Mouse (Mus musculus) lung, postnatal 14 days (tissue): Measurements from ENCODE around the gene Nts.
"Not testable (repeated sequence)": the region's sequence is repeated elsewhere in the genome, so short reads cannot be mapped to it uniquely, and the experiment has no call there.

Experiments used
- DNase-seq: peaks from one replicate; pipeline ENCODE4 v3.0.0; 2021

Gene Nts

GRCm38 (mm10) chr10:102490386-102490785 is at the start of gene Nts:
Gene Nts (minus strand): TSS chr10:102490486.
- no peak for DNase-seq

- DNase-seq: no peak
These were observed 37.6 kb upstream of the Nts start for GRCm38 (mm10) chr10:102527901-102528300.

- no peak for DNase-seq
These were observed 23.9 kb upstream of the Nts start for GRCm38 (mm10) chr10:102514159-102514558.

- peak; percentile 51 for DNase-seq
These were observed 21.6 kb upstream of the Nts start, which contains the start of gene Rassf9 for GRCm38 (mm10) chr10:102511807-102512461. Gene Rassf9 (plus strand): TSS chr10:102512222.

GRCm38 (mm10) chr10:102511461-102511806 is 21.1 kb upstream of the Nts start:
- no peak for DNase-seq

GRCm38 (mm10) chr10:102507386-102507785 is 17.1 kb upstream of the Nts start:
- no peak for DNase-seq

GRCm38 (mm10) chr10:102498754-102499153 is 8.5 kb upstream of the Nts start:
- DNase-seq: peak; percentile 60

GRCm38 (mm10) chr10:102491792-102492191 is 1.5 kb upstream of the Nts start:
- peak; percentile 40 for DNase-seq

- DNase-seq: no peak
These were observed 20.9 kb downstream of the Nts start for GRCm38 (mm10) chr10:102469412-102469811.

GRCm38 (mm10) chr10:102451756-102452155 is 38.5 kb downstream of the Nts start:
- DNase-seq: peak; percentile 25

- DNase-seq: peak; percentile 62
These were observed 40.8 kb downstream of the Nts start for GRCm38 (mm10) chr10:102449449-102449848.

GRCm38 (mm10) chr10:102444912-102445556 is 45.3 kb downstream of the Nts start:
- DNase-seq: no peak

- not testable (repeated sequence) for DNase-seq
These were observed 54.8 kb downstream of the Nts start for GRCm38 (mm10) chr10:102435467-102435866.

GRCm38 (mm10) chr10:102435048-102435447 is 55.2 kb downstream of the Nts start:
- DNase-seq: peak; percentile 43
